Mouse (Mus musculus): ENCODE results near the gene Nedd4. TPM values are rescaled to one million over a fixed set of nuclear protein-coding genes. Genes with fewer than 3 reads are reported as not detected.
A peak's percentile ranks its signal among the peaks of the same experiment; 100 is the strongest.

Nedd4 gene
- polyA plus RNA-seq, 1 experiment from 2014 or later: 90.0 TPM

GRCm38 (mm10) chr9:72763050-72763718 is 101.0 kb downstream of the Nedd4 start:
- Histone ChIP-seq H3K36me3 (replicated peaks) (no peaks in the 10 kb centered on the region), H3K4me3 (replicated peaks) (no peak overlapping the region), H3K27ac (replicated peaks) (no peak overlapping the region), H3K4me1 (replicated peaks) (no peaks in the 10 kb centered on the region; the same call in 1 of the 2 replicates), H3K9ac (no peak overlapping the region), H3K9me3 (replicated peaks) (no peaks in the 10 kb centered on the region), H3K27me3 (no peaks in the 10 kb centered on the region), H3K4me2 (no peak overlapping the region)
- WGBS (ENCODE audit: insufficient replicate concordance): 33% methylated on average over 3 of the region's 3 CpGs
- ATAC-seq (ENCODE audit: insufficient read depth): no peak

DNA sequence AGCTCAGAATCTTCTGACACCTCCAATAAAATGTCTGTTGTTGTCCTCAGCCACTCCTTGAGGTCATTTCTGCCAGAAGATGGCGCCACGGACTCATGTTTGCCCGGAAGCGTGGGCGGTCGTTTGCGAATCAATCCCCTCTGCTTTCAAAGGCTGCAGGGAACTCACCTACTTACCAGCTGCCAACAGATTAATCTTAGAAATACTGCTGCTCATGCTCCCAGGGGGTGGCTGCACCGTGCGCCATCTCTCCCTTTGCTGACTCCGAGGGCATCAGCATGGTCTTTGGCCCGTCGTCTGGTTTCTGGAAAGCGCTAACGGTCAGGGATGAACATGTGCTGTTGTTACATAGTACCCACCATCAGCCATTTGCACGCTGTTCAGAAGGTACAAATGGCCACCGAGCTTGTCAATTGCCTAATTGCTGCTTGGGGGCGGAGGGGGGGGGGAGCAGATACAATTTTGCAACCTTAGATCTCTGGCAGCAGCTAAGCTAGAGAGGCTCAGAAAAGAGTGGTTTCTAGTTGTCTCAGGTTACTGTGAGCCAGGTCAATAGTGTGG is 104.7 kb downstream of the Nedd4 start:
- 1% methylated on average over 17 of the region's 17 CpGs for WGBS (ENCODE audit: insufficient replicate concordance)

GRCm38 (mm10) chr9:72775022-72775421 is 112.9 kb downstream of the Nedd4 start:
- H3K4me1 ChIP-seq (replicated peaks): no peaks in the 10 kb centered on the region
- H3K36me3 ChIP-seq (replicated peaks): no peaks in the 10 kb centered on the region
- no peak for ATAC-seq (ENCODE audit: insufficient read depth)
- no peak overlapping the region for H3K9ac ChIP-seq
- no peak overlapping the region for H3K27ac ChIP-seq (replicated peaks)
- H3K4me3 ChIP-seq (replicated peaks): no peak overlapping the region
- H3K4me2 ChIP-seq: no peak overlapping the region
- 57% methylated on average over 3 of the region's 4 CpGs for WGBS (ENCODE audit: insufficient replicate concordance)
- 0 out of 2 replicates have a peak, but pooled peaks cover 3% of the 10 kb centered on the region for H3K27me3 ChIP-seq
- no peaks in the 10 kb centered on the region for H3K9me3 ChIP-seq (replicated peaks)

More for the DNA sequence above, 104.7 kb downstream of the Nedd4 start:
- Histone ChIP-seq H3K4me3 (replicated peaks) (peak overlapping the region; percentile 39), H3K9me3 (replicated peaks) (no peaks in the 10 kb centered on the region), H3K4me2 (peak overlapping the region; percentile 69), H3K27ac (replicated peaks) (no peak overlapping the region), H3K36me3 (replicated peaks) (no peaks in the 10 kb centered on the region), H3K9ac (0 out of 2 replicates have a peak overlapping the region, but pooled peaks have one; percentile 18), H3K27me3 (no peaks in the 10 kb centered on the region), H3K4me1 (replicated peaks) (no peaks in the 10 kb centered on the region; the same call in 1 of the 2 replicates)
- peak; percentile 51; the same call in 1 of the 2 replicates for ATAC-seq (ENCODE audit: insufficient read depth)

- Histone ChIP-seq H3K4me3 (replicated peaks) (no peak overlapping the region), H3K27me3 (peaks cover 10% of the 10 kb centered on the region; the same call in 1 of the 2 replicates), H3K36me3 (replicated peaks) (no peaks in the 10 kb centered on the region), H3K4me2 (no peak overlapping the region), H3K4me1 (replicated peaks) (no peaks in the 10 kb centered on the region), H3K27ac (replicated peaks) (no peak overlapping the region), H3K9ac (no peak overlapping the region), H3K9me3 (replicated peaks) (no peaks in the 10 kb centered on the region)
- no peak for ATAC-seq (ENCODE audit: insufficient read depth)
- WGBS (ENCODE audit: insufficient replicate concordance): 50% methylated on average over 11 of the region's 11 CpGs
Measured at GRCm38 (mm10) chr9:72779004-72779403, 116.9 kb downstream of the Nedd4 start.

GRCm38 (mm10) chr9:72779733-72780132 is 117.6 kb downstream of the Nedd4 start:
- H3K27me3 ChIP-seq: peaks cover 10% of the 10 kb centered on the region; the same call in 1 of the 2 replicates
- H3K4me1 ChIP-seq (replicated peaks): no peaks in the 10 kb centered on the region
- no peak for ATAC-seq (ENCODE audit: insufficient read depth)
- H3K4me3 ChIP-seq (replicated peaks): no peak overlapping the region
- no peak overlapping the region for H3K27ac ChIP-seq (replicated peaks)
- WGBS (ENCODE audit: insufficient replicate concordance): 26% methylated on average over 4 of the region's 4 CpGs
- H3K36me3 ChIP-seq (replicated peaks): no peaks in the 10 kb centered on the region
- H3K9me3 ChIP-seq (replicated peaks): no peaks in the 10 kb centered on the region
- H3K4me2 ChIP-seq: no peak overlapping the region
- no peak overlapping the region for H3K9ac ChIP-seq

DNA sequence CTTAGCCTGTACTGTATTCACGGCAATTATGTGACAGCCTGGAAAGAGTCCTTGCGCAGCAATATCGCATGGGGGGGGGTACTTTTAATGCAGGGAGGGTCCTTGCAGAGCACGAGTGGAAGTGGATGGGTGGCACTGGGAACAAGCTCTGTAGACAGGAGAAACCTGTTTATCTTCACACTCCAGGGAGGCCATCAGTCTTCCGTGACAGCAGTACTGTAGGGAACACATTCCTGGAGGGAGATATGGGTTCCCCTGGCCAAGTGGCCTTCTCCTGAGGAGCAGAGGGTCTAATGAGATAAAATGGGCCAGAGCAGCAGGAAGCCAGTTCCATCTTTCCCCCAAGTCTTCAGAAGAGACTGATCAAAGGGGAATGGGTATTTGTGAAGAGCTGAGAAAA is 118.5 kb downstream of the Nedd4 start:
- Histone ChIP-seq H3K36me3 (replicated peaks) (no peaks in the 10 kb centered on the region), H3K27ac (replicated peaks) (no peak overlapping the region), H3K4me2 (no peak overlapping the region), H3K9ac (no peak overlapping the region), H3K4me3 (replicated peaks) (no peak overlapping the region), H3K9me3 (replicated peaks) (no peaks in the 10 kb centered on the region), H3K27me3 (peaks cover 10% of the 10 kb centered on the region; the same call in 1 of the 2 replicates), H3K4me1 (replicated peaks) (no peaks in the 10 kb centered on the region)
- WGBS (ENCODE audit: insufficient replicate concordance): 37% methylated on average over 5 of the region's 5 CpGs
- no peak for ATAC-seq (ENCODE audit: insufficient read depth)

DNA sequence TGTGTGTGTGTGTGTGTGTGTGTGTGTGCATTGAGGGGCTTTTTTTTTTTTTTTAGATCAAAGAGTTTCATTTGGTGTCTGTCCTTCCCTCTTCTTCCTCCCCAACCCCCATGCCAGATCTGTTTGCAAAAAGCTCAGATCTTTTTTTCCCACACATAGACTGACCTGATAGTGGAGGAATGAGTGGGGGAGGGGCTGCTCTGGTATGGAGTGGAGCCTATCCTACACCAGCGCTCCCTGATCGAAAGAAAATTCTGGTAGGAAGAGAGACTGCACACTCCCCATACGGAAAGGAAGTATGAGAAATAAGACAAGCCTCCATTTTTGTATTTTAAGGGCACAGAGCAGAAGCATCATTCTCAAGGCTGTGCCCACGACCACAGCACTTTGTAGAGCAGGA is 119.3 kb downstream of the Nedd4 start:
- 24% methylated on average over 4 of the region's 4 CpGs for WGBS (ENCODE audit: insufficient replicate concordance)
- Histone ChIP-seq H3K9ac (no peak overlapping the region), H3K4me1 (replicated peaks) (no peaks in the 10 kb centered on the region), H3K4me3 (replicated peaks) (no peak overlapping the region), H3K27ac (replicated peaks) (no peak overlapping the region), H3K4me2 (no peak overlapping the region), H3K27me3 (peaks cover 10% of the 10 kb centered on the region; the same call in 1 of the 2 replicates), H3K36me3 (replicated peaks) (no peaks in the 10 kb centered on the region), H3K9me3 (replicated peaks) (no peaks in the 10 kb centered on the region)
- ATAC-seq (ENCODE audit: insufficient read depth): no peak

GRCm38 (mm10) chr9:72782121-72782520 is 120.0 kb downstream of the Nedd4 start:
- H3K9me3 ChIP-seq (replicated peaks): no peaks in the 10 kb centered on the region
- no peaks in the 10 kb centered on the region for H3K36me3 ChIP-seq (replicated peaks)
- H3K4me2 ChIP-seq: no peak overlapping the region
- no peak overlapping the region for H3K27ac ChIP-seq (replicated peaks)
- no peak overlapping the region for H3K9ac ChIP-seq
- peaks cover 10% of the 10 kb centered on the region; the same call in 1 of the 2 replicates for H3K27me3 ChIP-seq
- H3K4me1 ChIP-seq (replicated peaks): no peaks in the 10 kb centered on the region
- no peak overlapping the region for H3K4me3 ChIP-seq (replicated peaks)
- WGBS (ENCODE audit: insufficient replicate concordance): 37% methylated on average over 8 of the region's 8 CpGs
- no peak for ATAC-seq (ENCODE audit: insufficient read depth)

- Histone ChIP-seq H3K9ac (no peak overlapping the region), H3K9me3 (replicated peaks) (no peaks in the 10 kb centered on the region), H3K4me3 (replicated peaks) (no peak overlapping the region), H3K27ac (replicated peaks) (no peak overlapping the region), H3K4me2 (no peak overlapping the region), H3K4me1 (replicated peaks) (0 out of 2 replicates have a peak, but pooled peaks cover 5% of the 10 kb centered on the region), H3K27me3 (no peaks in the 10 kb centered on the region), H3K36me3 (replicated peaks) (no peaks in the 10 kb centered on the region)
- WGBS (ENCODE audit: insufficient replicate concordance): 60% methylated on average over 1 of the region's 1 CpGs
- no peak for ATAC-seq (ENCODE audit: insufficient read depth)
Measured at GRCm38 (mm10) chr9:72787732-72788131, 125.6 kb downstream of the Nedd4 start.

DNA sequence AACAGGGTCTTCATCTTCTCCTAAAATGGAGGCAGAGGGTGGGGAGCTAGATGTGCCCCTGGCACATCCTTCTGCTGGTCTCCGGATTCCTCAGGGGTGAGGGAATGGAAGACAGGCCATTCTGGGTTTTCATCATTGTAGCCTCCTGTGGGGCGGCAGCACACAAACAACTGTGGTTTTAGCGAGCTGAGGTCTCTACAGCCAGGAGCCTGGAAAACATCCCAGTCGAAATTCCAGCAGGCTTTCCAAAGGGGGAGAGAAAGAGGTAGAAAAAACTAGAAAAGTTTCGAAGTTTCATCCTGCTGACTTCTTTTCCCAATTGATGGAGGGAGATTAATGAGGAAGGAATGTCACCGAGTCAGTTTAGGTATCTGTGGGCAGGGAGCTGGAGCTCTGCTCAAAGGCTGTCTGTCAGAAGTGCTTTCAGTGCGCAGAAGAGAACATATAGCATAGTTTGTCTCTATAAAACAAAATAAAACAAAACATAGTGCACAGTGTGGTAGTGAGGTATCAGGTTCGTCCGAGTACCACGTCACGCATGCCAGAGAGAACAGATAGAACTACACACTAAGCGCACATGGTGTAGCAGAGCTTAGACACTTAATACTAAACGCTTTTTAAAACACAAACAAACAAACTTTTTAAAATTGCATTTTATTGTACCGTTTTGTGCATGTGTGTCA is 128.5 kb downstream of the Nedd4 start:
- WGBS (ENCODE audit: insufficient replicate concordance): 59% methylated on average over 14 of the region's 14 CpGs
- H3K9ac ChIP-seq: no peak overlapping the region
- no peak overlapping the region for H3K27ac ChIP-seq (replicated peaks)
- no peak for ATAC-seq (ENCODE audit: insufficient read depth)
- H3K4me3 ChIP-seq (replicated peaks): no peak overlapping the region
- no peaks in the 10 kb centered on the region for H3K36me3 ChIP-seq (replicated peaks)
- no peaks in the 10 kb centered on the region for H3K27me3 ChIP-seq
- H3K4me1 ChIP-seq (replicated peaks): 0 out of 2 replicates have a peak, but pooled peaks cover 5% of the 10 kb centered on the region
- H3K9me3 ChIP-seq (replicated peaks): no peaks in the 10 kb centered on the region
- no peak overlapping the region; the same call in 1 of the 2 replicates for H3K4me2 ChIP-seq

GRCm38 (mm10) chr9:72791213-72791582 is 129.1 kb downstream of the Nedd4 start:
- ATAC-seq (ENCODE audit: insufficient read depth): no peak
- Histone ChIP-seq H3K36me3 (replicated peaks) (no peaks in the 10 kb centered on the region), H3K9me3 (replicated peaks) (no peaks in the 10 kb centered on the region), H3K27me3 (no peaks in the 10 kb centered on the region), H3K4me2 (peak overlapping the region; percentile 44), H3K4me1 (replicated peaks) (0 out of 2 replicates have a peak, but pooled peaks cover 5% of the 10 kb centered on the region), H3K9ac (no peak overlapping the region), H3K4me3 (replicated peaks) (no peak overlapping the region), H3K27ac (replicated peaks) (no peak overlapping the region)
- WGBS (ENCODE audit: insufficient replicate concordance): 23% methylated on average over 10 of the region's 10 CpGs

Data from liver, embryonic 15.5 days (tissue).